Mouse (Mus musculus) kidney, postnatal 14 days (tissue): Measurements from ENCODE around the gene Eef1akmt1.
A peak's percentile ranks its signal among the peaks of the same experiment; 100 is the strongest.

ENCODE experiments used
- DNase-seq: peaks from one replicate; pipeline ENCODE4 v3.0.0; 2022; ENCODE audit warnings: mixed read lengths

Gene Eef1akmt1

GRCm38 (mm10) chr14:57571155-57572133 lies at the start of gene Eef1akmt1:
TSS of gene Eef1akmt1 (minus strand) at chr14:57571612.
- DNase-seq, result peak; percentile 95

GRCm38 (mm10) chr14:57620598-57621236 lies 49.3 kb upstream of the Eef1akmt1 start:
- DNase-seq, result peak; percentile 54

GRCm38 (mm10) chr14:57619487-57619886 lies 48.1 kb upstream of the Eef1akmt1 start:
- DNase-seq, result peak; percentile 51

GRCm38 (mm10) chr14:57617675-57618074 lies 46.3 kb upstream of the Eef1akmt1 start:
- DNase-seq, result no peak

GRCm38 (mm10) chr14:57616339-57616965 lies 45.0 kb upstream of the Eef1akmt1 start:
- DNase-seq, result no peak

GRCm38 (mm10) chr14:57615828-57616227 lies 44.4 kb upstream of the Eef1akmt1 start:
- no peak for DNase-seq

- no peak for DNase-seq
Measured at GRCm38 (mm10) chr14:57611034-57611433, 39.6 kb upstream of the Eef1akmt1 start.

- no peak for DNase-seq
Measured at GRCm38 (mm10) chr14:57609816-57610329, 38.5 kb upstream of the Eef1akmt1 start.

- peak; percentile 89 for DNase-seq
Measured at GRCm38 (mm10) chr14:57607500-57607899, 36.1 kb upstream of the Eef1akmt1 start.

- DNase-seq, result no peak
Measured at GRCm38 (mm10) chr14:57606663-57607365, 35.4 kb upstream of the Eef1akmt1 start.

GRCm38 (mm10) chr14:57593279-57593678 lies 21.9 kb upstream of the Eef1akmt1 start:
- DNase-seq, result no peak

- DNase-seq, result no peak
Measured at GRCm38 (mm10) chr14:57591830-57592229, 20.4 kb upstream of the Eef1akmt1 start.

GRCm38 (mm10) chr14:57576364-57577060 lies 5.1 kb upstream of the Eef1akmt1 start:
- no peak for DNase-seq

GRCm38 (mm10) chr14:57574792-57575587 lies 3.6 kb upstream of the Eef1akmt1 start:
- no peak for DNase-seq

GRCm38 (mm10) chr14:57565626-57566025 lies 5.8 kb downstream of the Eef1akmt1 start:
- DNase-seq, result no peak

- DNase-seq, result no peak
Measured at GRCm38 (mm10) chr14:57556922-57557321, 14.5 kb downstream of the Eef1akmt1 start.

GRCm38 (mm10) chr14:57555471-57556070 lies 15.8 kb downstream of the Eef1akmt1 start:
- no peak for DNase-seq

- DNase-seq, result no peak
Measured at GRCm38 (mm10) chr14:57554434-57554833, 17.0 kb downstream of the Eef1akmt1 start.

- no peak for DNase-seq
Measured at GRCm38 (mm10) chr14:57552945-57553344, 18.5 kb downstream of the Eef1akmt1 start.

GRCm38 (mm10) chr14:57547062-57547461 lies 24.4 kb downstream of the Eef1akmt1 start:
- no peak for DNase-seq
